Mouse (Mus musculus): ENCODE measurements around the gene Kcnn1.

Gene Kcnn1

DNA sequence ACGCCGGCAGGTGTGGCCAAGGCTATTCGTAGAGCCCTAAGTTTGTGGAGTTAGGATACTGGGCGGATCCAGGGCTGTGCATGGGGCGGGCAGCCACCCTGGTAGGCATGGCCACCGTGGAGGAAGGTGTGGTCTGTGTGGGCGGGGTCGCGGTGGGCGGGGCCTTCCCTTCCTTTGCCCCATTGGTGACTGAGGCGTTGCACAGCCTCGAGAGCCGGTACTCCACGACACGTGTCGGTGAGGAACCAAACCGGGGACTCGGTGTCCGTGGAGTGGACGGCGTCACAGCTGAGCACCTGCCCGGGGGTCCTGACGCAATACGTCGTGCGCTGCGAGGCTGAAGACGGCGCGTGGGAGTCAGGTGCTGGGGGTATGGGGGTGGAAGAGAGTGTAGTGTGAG is 46.4 kb downstream of the Kcnn1 start:
- in situ Hi-C loops (cut with MseI, MboI) = no loop called here

DNA sequence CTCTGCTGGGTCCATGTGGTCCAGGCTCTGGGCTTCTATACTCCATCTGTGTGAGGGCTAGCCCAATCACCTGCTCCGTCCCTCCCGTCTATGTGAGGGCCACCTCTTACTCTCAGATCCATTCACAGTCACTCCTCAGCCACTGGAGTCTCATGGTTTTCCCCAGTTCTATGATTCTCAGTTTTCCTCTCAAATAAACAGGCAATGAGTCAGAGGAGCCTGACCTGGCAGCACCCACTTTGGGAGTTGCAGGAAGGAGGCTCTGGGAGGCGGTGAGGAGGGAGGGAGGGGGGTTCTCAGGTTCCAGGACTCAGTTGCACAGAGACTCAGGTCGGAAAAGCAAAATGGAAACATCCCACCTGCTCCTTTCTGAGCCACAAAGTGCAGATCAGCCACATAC is 50.2 kb downstream of the Kcnn1 start:
- in situ Hi-C loops (cut with MseI, MboI) = no loop called here

DNA sequence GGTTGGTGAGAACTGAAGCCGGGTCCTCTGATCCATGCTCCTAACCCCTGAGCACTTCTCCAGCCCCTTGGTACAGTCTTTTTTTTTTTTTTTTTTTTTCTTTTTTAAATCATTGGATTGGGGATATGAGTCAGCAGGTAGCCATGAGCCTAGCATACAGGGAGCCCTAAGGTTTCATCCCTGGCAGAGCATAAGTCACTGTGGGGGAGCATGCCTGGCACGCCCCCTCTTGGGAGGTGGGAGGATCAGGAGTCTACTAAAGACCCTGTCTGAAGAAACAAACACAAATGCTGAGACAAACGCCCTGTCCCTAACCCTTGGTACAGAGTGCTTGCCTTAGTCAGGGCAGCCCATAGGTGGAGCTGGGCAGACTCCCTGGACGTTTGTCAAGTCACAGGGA is 51.0 kb downstream of the Kcnn1 start:
- in situ Hi-C loops (cut with MseI, MboI) = no loop called here

DNA sequence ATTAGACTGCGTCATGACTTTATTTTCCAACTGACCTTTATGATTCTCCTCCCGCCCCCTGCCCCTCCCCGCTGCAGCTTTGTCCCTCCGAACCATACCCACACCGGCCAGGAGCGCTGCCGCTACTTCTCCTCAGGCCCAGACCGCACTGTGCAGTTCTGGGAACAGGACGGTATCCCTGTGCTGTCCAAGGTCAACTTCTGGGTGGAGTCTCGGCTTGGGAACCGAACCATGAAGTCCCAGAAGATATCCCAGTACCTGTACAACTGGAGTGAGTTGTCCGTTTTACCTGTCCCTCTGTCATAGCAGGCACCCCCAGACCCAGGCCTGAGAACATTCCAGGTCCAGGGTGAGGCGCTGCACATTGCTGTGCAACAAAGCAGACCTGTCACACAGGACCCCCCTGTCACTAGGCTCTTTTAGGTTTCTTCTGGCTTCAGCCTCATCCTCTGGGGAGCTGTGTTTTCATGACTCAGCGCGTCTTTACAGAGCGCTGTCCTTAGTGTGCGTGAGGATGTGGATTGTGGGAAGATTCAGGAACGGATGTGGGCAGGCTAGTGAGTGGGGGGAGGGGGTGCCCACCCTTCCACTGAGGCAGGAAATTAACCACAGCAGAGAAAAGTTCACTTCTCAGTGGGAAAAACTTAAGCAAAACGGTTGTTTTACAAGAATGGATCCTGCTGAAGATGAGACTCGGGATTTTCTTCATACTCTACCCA is 51.9 kb downstream of the Kcnn1 start:
- in situ Hi-C loops (cut with MseI, MboI) = no loop called here

DNA sequence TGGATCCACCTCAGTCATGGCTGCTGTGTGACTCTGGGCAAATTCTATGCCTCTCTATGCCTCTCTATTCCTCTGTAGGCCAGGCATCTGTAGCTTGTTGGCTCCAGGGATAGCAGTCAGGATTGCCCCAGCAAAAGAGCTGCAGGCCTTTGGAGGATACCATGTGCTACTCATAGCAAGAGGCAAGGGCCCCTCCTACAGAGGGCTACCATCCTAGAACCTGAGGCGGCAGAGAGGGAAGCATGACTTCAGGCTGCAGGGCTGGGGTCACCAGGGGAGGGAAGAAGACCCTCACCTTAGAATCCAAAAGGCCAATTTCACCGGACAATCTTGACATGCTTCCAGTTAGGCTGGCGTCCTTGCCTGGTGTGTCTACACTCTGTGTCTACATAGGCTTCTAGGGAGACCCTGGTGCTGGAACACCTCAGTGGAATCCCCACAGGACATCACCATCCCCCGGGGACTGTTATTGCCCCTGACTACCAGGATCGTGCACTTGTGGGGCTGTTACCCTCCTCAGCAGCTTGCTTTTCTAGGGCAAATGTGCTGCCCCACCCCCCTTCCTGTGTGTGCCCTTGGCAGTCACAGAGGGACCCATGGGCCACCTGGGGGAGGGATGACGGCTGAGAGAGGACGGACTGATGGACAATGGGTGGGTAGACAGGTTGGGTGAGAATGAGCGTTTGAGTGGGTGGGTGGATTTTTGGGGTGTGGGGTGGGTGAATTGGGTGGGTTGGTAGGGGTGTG is 53.9 kb downstream of the Kcnn1 start:
- in situ Hi-C loops (cut with MseI, MboI) = no loop called here

DNA sequence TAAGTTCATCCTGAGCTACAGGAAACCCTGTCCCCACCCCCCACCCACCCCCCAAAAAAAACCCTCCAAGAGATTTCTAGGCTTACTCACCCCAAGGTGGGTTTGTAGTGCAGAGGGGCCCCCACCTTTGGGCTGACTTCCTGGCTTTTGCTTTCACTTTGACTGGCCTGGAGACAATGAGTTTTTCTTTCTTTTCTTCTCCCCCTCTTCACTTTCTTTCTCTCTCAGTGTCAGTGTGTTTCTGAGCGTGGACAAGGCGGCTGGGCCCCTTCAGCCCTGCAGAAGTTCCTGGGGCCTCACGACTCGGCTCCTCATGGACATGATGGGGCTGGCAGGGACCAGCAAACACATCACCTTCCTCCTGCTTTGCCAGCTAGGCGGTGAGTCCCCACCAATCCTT is 54.8 kb downstream of the Kcnn1 start, which contains the start of gene Il12rb1:
Il12rb1 (plus strand) TSS at position 211 of the 400 bp plus-strand sequence.
- in situ Hi-C loops (cut with MseI, MboI) = no loop called here

DNA sequence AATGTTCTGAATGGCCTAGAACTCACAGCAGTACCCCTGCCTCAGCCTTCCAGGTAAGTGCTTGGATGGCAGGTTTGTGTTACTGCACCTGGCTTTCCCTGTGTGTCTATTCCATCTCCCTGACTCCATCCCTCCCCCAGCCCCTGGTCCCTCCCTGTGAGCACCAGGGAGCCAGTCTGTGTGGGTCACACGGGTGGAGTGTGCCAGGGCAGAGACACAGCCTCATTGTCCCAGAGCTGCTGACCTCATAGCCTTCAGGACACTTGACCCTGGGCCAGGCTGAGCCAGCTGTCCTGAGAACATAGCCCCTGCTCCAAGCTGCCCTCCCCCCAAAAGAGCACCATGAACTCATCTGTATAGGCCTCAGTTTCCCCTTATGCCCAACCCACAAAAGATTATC is 55.8 kb downstream of the Kcnn1 start:
- in situ Hi-C loops (cut with MseI, MboI) = no loop called here

DNA sequence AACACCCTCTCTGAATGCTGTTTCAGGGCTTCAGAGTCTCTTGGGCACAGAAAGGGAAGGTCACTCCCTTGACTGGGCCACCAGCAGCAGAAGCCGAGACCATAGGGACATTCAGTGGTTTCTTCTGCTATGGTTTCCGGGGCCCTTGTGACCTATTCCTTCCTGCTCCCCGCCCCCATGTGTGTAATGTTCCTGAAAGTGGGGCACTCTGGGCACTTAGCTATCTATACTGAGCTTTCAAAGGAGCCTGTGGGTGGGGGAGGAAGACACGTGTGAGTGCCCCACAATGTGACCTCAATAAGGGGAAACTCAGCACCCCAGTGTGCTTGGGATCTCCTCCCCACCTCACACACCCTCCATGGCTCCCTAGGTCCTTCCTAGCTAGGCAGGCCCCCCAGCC is 56.5 kb downstream of the Kcnn1 start:
- in situ Hi-C loops (cut with MseI, MboI) = no loop called here

DNA sequence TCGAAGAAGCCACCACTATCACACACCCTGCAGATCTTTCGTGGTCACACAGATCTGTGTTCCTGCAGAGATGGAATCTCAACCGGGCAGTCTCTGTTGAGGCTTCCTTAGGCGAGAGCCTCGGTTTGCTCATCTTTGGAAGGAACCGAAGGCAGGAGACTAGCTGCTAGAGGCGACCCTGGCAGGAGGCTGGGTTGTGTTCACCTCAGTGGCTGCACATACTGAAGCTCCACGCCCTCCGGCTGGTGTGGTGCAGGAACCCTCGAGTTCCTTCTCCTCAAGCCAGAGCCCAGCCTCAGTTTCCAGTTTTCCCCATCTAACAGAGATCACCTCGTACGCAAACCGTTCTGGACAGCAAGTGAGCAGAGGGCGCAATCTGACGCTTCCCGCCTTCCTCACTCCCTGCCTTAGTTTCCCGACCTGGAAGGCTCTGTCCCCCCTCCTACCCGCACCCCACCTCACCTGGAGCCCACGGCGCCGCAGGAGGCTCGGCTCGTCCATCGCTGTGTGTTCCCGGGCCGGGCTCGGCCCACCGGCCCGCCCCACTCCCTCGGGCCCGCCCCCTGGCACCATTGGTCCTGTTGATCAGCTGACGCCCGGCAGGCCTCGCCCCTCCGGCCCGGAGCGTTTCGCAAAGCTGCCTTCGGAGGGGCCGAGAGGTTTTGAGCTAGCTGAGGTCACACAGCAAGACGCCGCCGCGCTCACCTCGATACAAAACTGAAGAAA is 58.4 kb downstream of the Kcnn1 start, which contains the start of gene Mast3:
Mast3 (minus strand) TSS at position 574 of the 726 bp plus-strand sequence.
- in situ Hi-C loops (cut with MseI, MboI) = no loop called here

DNA sequence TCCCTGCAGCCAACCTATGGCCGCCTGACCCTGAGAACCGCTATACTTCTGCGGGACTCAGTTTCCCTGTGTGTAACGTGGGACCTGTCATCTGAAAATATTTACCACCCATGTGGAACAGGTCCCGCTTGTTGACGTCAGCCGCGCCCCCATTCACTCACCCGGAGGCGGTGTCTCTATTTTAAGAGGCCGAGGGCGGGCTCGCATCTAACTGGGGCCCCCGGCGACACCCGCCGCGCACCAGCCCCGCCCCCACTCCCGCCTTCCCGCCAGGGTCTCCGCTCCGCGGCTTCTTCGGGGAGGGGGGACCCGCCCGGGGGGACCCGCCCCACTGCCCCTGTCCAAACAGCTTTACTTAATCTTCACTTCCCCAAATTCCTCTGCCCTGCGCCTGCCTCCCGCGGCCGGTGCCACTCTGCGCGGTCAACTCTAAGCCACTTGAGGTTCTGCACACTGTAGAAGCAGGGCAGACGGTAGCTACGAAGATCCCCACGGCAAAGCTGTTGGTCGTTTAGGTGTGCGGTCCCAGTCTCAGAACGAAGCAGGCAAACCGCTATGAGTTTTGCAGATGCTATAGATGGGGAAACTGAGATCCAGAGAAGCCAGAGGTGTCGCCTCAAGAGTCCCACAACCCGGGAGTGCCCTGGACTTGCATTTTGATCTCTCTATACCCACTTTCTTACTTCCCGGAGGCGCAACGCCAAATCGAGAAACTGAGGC is 59.1 kb downstream of the Kcnn1 start:
- in situ Hi-C loops (cut with MseI, MboI) = no loop called here

DNA sequence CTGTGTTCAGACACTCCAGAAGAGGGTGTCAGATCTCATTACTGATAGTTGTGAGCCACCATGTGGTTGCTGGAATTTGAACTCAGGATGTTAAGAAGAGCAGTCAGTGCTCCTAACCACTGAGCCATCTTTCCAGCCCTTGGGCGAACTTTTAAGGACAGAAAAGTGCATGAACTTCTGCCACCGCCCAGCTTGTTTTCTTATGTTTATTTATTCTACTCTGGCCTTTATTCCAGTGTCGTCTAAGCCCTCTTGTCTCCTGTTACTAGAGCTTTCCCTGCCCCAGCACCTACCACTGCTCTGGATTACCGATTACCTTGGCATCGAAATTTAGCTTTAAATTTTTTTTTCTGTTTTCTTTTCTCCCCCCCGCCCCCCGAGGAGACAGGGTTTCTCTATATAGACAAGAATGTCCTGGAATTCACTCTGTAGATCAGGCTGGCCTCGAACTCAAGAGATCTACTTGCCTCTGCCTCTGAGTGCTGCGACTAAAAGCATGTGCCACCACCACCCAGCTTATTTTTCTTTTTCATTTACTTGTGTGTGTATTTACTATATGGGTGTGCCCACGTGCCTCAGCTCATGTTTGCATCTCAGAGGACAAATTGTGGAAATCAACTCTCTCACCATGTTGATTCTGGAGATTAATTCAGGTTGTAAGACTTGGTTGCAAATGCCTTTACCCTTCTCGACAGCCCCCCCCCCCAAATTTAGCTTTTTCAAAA is 60.1 kb downstream of the Kcnn1 start:
- in situ Hi-C loops (cut with MseI, MboI) = no loop called here

DNA sequence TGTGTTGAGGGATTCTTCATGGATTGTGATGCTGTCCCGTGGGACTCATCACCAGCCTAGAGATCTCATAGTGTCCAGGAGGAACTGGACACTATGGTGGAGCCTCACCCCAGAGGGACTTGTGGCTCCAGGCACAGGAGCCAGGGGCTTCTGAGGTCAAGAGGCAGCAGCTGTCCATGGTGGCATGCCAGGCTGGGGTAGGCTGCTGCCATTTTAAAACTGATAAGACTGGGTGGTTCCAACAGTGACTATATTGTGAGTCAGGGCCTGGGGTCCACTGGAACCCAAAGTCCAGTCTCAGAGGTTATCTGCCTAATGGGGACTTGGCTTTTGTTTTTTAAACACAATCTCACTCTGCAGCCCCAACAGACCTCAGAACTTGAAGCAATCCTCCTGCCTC is 61.2 kb downstream of the Kcnn1 start:
- in situ Hi-C loops (cut with MseI, MboI) = no loop called here

DNA sequence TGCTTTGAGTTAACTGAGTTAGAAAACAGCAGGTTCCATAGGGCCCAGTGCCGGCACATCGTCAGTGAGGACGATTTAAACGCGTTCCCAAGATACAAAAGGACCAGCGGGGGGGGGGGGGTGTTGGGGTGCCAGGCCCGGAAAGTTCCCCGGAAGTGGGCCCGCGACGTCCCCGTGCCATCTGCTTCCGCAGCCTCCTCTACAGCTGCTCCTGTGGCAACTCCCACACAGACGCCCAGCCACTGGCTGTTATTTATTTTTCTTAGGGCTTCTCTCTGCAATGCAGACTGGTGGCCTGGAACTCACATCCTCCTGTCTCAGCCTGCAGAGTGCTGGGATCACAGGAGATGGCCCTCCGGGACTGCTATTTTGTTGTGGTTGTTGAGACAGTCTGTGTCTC is 61.9 kb downstream of the Kcnn1 start:
- in situ Hi-C loops (cut with MseI, MboI) = no loop called here

DNA sequence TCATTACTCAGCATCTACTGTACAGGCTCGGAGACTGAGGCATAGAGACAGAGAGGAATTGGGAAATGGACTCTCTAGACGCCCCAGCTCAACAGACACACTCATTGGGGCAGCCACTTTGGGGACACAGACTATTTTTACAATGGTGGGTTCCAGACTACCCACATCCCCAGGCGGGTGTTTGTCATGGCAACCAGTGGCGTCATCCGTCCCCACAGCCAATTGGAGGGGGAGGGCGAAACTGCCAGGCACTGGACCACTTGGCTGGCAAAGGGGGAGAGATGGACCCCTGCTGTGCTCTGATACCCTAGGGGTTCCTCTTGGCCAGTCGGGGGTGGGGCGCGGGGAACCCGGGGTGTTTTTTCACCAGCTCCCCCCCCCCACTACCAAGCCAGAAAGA is 62.4 kb downstream of the Kcnn1 start:
- in situ Hi-C loops (cut with MseI, MboI) = no loop called here

DNA sequence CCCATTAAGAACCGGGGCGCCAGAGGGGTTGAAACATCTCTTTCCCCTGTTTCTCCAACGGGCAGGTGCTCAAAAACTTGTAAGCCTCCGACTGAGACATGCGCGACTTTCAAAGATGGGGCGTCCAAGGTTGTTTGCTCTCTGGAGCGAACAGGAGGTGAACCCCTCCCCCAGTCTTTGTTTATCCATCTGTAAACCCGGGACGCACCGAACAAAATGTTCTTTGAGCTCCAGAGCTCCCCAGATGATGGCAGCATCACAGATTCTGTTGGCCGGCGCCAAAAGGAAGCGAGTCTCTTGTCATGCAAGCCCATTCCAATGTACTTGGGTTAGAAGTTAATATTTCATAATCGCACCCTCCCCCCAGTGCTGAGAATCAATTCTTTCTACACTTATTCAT is 64.8 kb downstream of the Kcnn1 start:
- in situ Hi-C loops (cut with MseI, MboI) = no loop called here

DNA sequence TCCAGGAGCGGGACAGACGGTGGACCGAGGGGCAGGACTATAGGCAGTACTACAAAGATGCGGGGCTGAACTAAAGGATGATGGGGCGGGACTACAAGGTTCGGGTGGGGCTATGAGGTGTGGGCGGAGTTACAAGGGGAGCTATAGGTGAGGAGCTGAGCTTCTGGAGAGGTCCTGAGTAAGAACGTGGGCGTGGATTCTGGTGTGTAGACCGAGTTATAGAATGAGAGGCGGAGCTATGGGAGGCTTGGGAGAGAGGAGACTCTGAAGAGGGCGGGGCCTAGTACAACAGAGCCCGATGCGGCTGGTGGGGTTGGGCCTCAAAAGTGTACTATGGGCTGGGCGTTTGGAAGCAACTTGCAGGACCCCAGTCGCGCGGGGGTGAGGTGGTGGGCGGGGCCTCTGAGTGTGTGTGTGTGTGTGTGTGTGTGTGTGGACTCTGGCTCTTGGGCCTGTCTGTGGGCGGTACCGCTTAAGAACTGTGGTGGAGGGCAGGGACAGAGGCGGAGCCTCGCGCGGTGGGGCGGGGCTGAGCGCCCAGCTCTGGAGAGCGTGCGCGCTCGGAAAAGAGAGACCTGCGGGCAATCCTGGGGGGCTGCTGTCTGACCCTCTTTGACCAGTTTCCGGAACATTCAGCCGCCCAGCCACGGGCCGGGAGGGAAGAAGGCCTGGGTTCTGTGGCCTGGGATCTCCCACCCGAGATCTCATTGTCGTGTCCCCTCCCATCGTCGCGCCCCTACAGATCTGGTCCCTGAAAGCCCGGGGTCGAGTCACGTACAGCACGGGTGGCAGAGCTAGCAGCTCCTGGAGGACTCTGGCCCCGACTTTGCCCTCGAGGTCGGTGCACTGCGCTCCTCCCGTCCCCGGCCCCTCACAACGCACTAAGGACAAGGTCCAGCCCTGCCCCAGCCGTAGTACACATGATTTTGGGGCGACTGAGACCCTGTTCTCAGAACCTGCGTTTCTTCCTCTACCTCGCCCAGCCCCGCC is 65.7 kb downstream of the Kcnn1 start:
- in situ Hi-C loops (cut with MseI, MboI) = no loop called here

DNA sequence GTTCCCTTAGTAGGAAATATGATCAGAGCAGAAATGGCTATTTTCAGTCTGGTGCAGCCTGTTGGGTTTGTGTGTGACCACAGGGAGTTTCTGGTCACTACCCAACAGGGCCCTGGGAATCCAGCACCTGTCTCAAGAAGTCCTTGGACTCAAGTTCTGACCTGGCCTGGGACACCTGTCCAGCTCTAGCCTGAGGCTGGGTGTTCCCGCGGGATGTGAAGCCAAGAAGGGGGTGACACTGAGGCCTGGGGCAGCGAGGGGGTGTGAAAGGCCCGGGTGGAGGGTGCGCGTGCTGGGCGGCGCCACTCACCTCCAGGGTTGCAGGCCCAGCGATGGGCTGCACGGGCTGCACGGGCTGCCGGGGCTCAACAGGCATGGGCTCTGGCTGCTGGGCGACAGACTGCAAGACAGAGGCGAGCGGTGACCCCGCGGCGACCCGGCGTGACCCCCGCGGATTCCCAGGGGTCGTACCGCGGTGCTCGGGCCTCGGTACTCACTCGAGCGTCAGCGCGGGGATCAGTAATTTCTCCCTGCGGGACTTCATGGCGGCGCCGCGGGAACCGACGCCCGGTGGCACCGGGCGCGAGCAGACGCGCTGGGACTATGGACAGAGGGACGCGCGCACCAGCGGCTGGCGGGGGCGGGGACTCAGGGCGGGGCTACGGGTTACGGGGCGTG is 66.5 kb downstream of the Kcnn1 start:
- in situ Hi-C loops (cut with MseI, MboI) = no loop called here

DNA sequence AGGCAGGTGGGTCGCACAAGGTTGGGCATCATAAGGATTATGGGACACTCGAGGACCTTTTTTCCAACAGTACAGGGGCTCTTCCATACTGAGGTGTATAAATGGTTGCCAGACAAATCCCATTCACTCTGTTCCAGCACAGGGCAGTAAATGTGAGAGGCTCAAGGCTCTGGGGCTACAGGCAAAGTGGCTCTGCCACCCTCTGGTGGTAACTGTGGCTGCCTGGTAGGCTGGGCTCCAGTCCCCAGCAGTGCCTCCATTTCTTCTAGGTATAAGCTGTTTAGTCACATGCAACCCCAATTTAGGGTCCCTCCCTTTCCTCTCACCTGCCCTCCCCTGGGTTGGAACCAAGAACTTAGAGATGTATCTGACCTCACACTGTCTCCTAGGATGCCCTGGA is 67.7 kb downstream of the Kcnn1 start:
- in situ Hi-C loops (cut with MseI, MboI) = no loop called here

DNA sequence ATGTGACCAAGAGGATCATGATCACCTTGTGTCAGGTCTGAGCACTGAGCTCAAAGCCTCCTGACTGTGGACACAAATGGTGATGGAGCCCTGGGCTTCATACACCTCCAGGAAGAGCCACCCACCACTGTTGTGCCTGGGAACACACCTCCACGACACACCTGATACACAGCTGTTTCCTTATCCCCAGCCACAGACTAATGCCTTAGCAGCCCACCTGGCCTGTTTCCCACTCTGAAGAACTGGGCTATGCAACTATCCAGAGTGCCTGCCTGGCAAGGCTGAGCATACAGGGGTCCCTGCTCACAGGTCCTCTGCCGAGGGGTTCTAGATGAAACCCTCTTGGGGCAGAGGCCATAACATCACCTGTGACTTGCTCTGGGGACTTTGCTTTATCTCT is 68.8 kb downstream of the Kcnn1 start:
- in situ Hi-C loops (cut with MseI, MboI) = no loop called here
